ENCODE assay signal across 9 mouse cellular contexts in genomic region chr11:117238169-117238568, GRCm38 (mm10). TPM values are rescaled to one million over a fixed set of nuclear protein-coding genes. Genes with fewer than 3 reads are reported as not detected.
DNase-seq lines count a peak whose midpoint lies in the region; ATAC-seq and TF ChIP-seq lines count a peak whose summit lies in the region.
"Had no signal": no experiment of that assay in that cellular context is flagged by ENCODE, and none has a peak within 500 bp of the region (broad histone marks: within the 10 kb centered on the region; RNA-seq: fewer than 3 reads in every experiment).

No protein-coding gene starts in this region.

- H3K4me1 ChIP-seq in E14TG2a.4 (replicated peaks; ENCODE audit: low read depth, low read length), result peaks cover 31% of the 10 kb centered on the region
- H3K4me1 ChIP-seq in forebrain, embryonic 13.5 days, result peaks cover 10% of the 10 kb centered on the region; the same call in 1 of the 2 replicates
- no peaks in the 10 kb centered on the region; the same call in 1 of the 2 replicates for H3K4me1 ChIP-seq in lung, adult 2 months (ENCODE audit: control insufficient read depth, insufficient read depth, low read length)
- H3K4me1 ChIP-seq in thymus, adult 2 months (replicated peaks; ENCODE audit: control insufficient read depth, insufficient read depth, low read length), result peaks cover 46% of the 10 kb centered on the region

- no peak overlapping the region for H3K4me3 ChIP-seq in E14TG2a.4 (replicated peaks; ENCODE audit: low read length)
- no peak overlapping the region for H3K4me3 ChIP-seq in forebrain, embryonic 13.5 days
- H3K4me3 ChIP-seq in lung, adult 2 months (replicated peaks; ENCODE audit: extremely low read depth, low read depth, low read length), result no peak overlapping the region
- H3K4me3 ChIP-seq in thymus, adult 2 months (ENCODE audit: control insufficient read depth, insufficient read depth, low read length), result no peak overlapping the region
- H3K4me3 ChIP-seq: heart, embryonic 13.5 days had no signal

- DNase-seq in c-Kit-positive CD71-positive TER-119-negative erythroid progenitor cells, embryonic 14.5 days (ENCODE audit: low read depth), result peak; percentile 62
- peak; percentile 78 for DNase-seq in heart, postnatal 25 days (ENCODE audit: low spot score)
- DNase-seq in large intestine, adult 2 months (ENCODE audit: low read depth, low spot score), result peak; percentile 50
- DNase-seq in lung, adult 2 months, result peak; percentile 89
- DNase-seq in ovary, adult 18-20 months (ENCODE audit: low spot score), result peak; percentile 75
- peak; percentile 95 for DNase-seq in thymus, adult 2 months

- no peak overlapping the region for H3K4me2 ChIP-seq in forebrain, embryonic 13.5 days
- H3K4me2 ChIP-seq: heart, embryonic 13.5 days had no signal

- 0% methylated on average over 4 of the region's 4 CpGs for WGBS in forebrain, embryonic 13.5 days
- WGBS in large intestine, adult 2 months, result 7% methylated on average over 4 of the region's 4 CpGs
- WGBS in lung, adult 2 months, result 5% methylated on average over 4 of the region's 4 CpGs
- WGBS in thymus, adult 2 months, result 6% methylated on average over 4 of the region's 4 CpGs

- no peaks in the 10 kb centered on the region for H3K9me3 ChIP-seq in E14TG2a.4 (ENCODE audit: low read length)
- H3K9me3 ChIP-seq in forebrain, embryonic 13.5 days (replicated peaks), result no peaks in the 10 kb centered on the region
- H3K9me3 ChIP-seq: heart, embryonic 13.5 days had no signal

- no peak overlapping the region for H3K27ac ChIP-seq in forebrain, embryonic 13.5 days
- no peak overlapping the region for H3K27ac ChIP-seq in thymus, adult 2 months (ENCODE audit: control insufficient read depth, insufficient read depth, low read length)
- H3K27ac ChIP-seq: heart, embryonic 13.5 days had no signal

- peak; percentile 98 for TF ChIP-seq CTCF in E14TG2a.4 (conservative IDR thresholded peaks at IDR 0.05; ENCODE audit: low read length)
- peak; percentile 76 for TF ChIP-seq CTCF in lung, adult 2 months (IDR thresholded peaks at IDR 0.05; ENCODE audit: insufficient read depth, low read length)
- TF ChIP-seq CTCF in thymus, adult 2 months (IDR thresholded peaks at IDR 0.05; ENCODE audit: borderline replicate concordance, control insufficient read depth, extremely low read depth, insufficient read depth, low read length, poor library complexity), result peak; percentile 76; the same call in 1 of the 2 replicates

- peaks cover 25% of the 10 kb centered on the region for H3K27me3 ChIP-seq in E14TG2a.4 (ENCODE audit: insufficient read depth, low read length)
- H3K27me3 ChIP-seq in forebrain, embryonic 13.5 days, result 0 out of 2 replicates have a peak, but pooled peaks cover 5% of the 10 kb centered on the region
- H3K27me3 ChIP-seq in thymus, adult 2 months (ENCODE audit: control insufficient read depth, insufficient read depth, low read length), result no peaks in the 10 kb centered on the region

- H3K9ac ChIP-seq in forebrain, embryonic 13.5 days, result no peak overlapping the region
- H3K9ac ChIP-seq: heart, embryonic 13.5 days had no signal

- peak; percentile 74 for ATAC-seq in forebrain, embryonic 13.5 days

- H3K36me3 ChIP-seq in E14TG2a.4 (ENCODE audit: insufficient read depth, low read length), result no peaks in the 10 kb centered on the region
- H3K36me3 ChIP-seq in forebrain, embryonic 13.5 days (ENCODE audit: poor library complexity, severe bottlenecking), result no peaks in the 10 kb centered on the region
- no peaks in the 10 kb centered on the region for H3K36me3 ChIP-seq in thymus, adult 2 months (ENCODE audit: control insufficient read depth, insufficient read depth, low read length)
- H3K36me3 ChIP-seq: heart, embryonic 13.5 days had no signal

- intact Hi-C loops in heart, postnatal 25 days (cut with DNase I), result loop anchor here (1.0 to 5.0 kb wide), 4 partner anchors 29 to 120 kb away; no protein-coding TSS in a partner anchor

- no peak for TF ChIP-seq POLR2A in lung, adult 2 months (IDR thresholded peaks at IDR 0.05; ENCODE audit: borderline replicate concordance, extremely low read depth, low read depth, low read length)
- no peak for TF ChIP-seq POLR2A in thymus, adult 2 months (IDR thresholded peaks at IDR 0.05; ENCODE audit: control insufficient read depth, extremely low read depth, insufficient read depth, low read length, poor library complexity)

RNA-seq across cellular contexts. Expression of gene Sept9, which starts 38.7 kb away (rescaled TPM):
- 142 and 148 TPM in 2 replicates for polyA plus RNA-seq in forebrain, embryonic 13.5 days (2015; fragmentation: Nextera tagmentation; extraction: Ambion mirVana)
- 10 to 100 TPM; 32.2 to 35.2 TPM for total RNA-seq in heart, postnatal 25 days (2021)
- 37.3 and 37.9 TPM in 2 replicates for polyA plus RNA-seq in large intestine, adult 2 months (2012; rRNA removed)
- polyA plus RNA-seq in lung, adult 2 months (2012; rRNA removed), result 35.1 and 41.4 TPM in 2 replicates
- polyA plus RNA-seq in thymus, adult 2 months (2012; rRNA removed), result 113 and 139 TPM in 2 replicates
